Mouse (Mus musculus) heart, embryonic 12.5 days (tissue): ENCODE data around the gene Dgcr2. TPM values are rescaled to one million over a fixed set of nuclear protein-coding genes. Genes with fewer than 3 reads are reported as not detected.

ENCODE experiments used
- ATAC-seq: fragments of 200-750 bp; cut with Nextera tagmentation; 2 replicates; pipeline ENCODE4 v1.8.0; 2017; ENCODE audit warnings: moderate TSS enrichment, moderate library complexity; ENCODE audit not compliant: insufficient number of reproducible peaks, low FRiP score
- H3K27ac ChIP-seq: fragments of 300-500 bp; sonication (generic); 2 replicates; pipeline ENCODE4 v1.5.1; 2016; ENCODE audit warnings: mild to moderate bottlenecking, moderate library complexity; ENCODE audit not compliant: poor library complexity, severe bottlenecking
- H3K27me3 ChIP-seq: fragments of 300-500 bp; sonication (generic); replicated peaks from 2 replicates; pipeline ENCODE4 v1.6.1; 2016; ENCODE audit warnings: mild to moderate bottlenecking, moderate library complexity
- H3K36me3 ChIP-seq: fragments of 300-500 bp; sonication (generic); 2 replicates; pipeline ENCODE4 v1.6.1; 2016; ENCODE audit warnings: mild to moderate bottlenecking, moderate library complexity
- H3K4me1 ChIP-seq: fragments of 300-500 bp; sonication (generic); replicated peaks from 2 replicates; pipeline ENCODE4 v1.6.1; 2016; ENCODE audit warnings: mild to moderate bottlenecking
- H3K4me2 ChIP-seq: fragments of 300-500 bp; sonication (generic); 2 replicates; pipeline ENCODE4 v1.6.1; 2016; ENCODE audit warnings: mild to moderate bottlenecking, moderate library complexity
- H3K4me3 ChIP-seq: fragments of 300-500 bp; sonication (generic); 2 replicates; pipeline ENCODE4 v1.5.1; 2016; ENCODE audit warnings: mild to moderate bottlenecking
- H3K9ac ChIP-seq: fragments of 300-500 bp; sonication (generic); 2 replicates; pipeline ENCODE4 v1.6.1; 2016; ENCODE audit warnings: mild to moderate bottlenecking, moderate library complexity
- H3K9me3 ChIP-seq: fragments of 300-500 bp; sonication (generic); replicated peaks from 2 replicates; pipeline ENCODE4 v1.6.1; 2016; ENCODE audit warnings: mild to moderate bottlenecking, moderate library complexity
- WGBS: fragments of 180-500 bp; shearing (Covaris S2); methylation state at CpG from one replicate; pipeline ENCODE4 v1.1.7; 2016; 5-methylcytosine and 5-hydroxymethylcytosine counted together
- polyA plus RNA-seq: library from polyadenylated mRNA; unstranded; fragments of >200 nt; fragmentation: Nextera tagmentation; extraction: Ambion mirVana; gene quantifications from 2 replicates; pipeline ENCODE4 v1.2.1, GENCODE M21; 2016

Gene Dgcr2
- polyA plus RNA-seq, 1 experiment from 2014 or later, result 54.5 TPM

GRCm38 (mm10) chr16:17911052-17911595 lies 12.8 kb upstream of the Dgcr2 start, which contains the start of gene Ess2:
Gene Ess2, minus strand, starts transcription at chr16:17911348.
- ATAC-seq, result peak; percentile 91
- Histone ChIP-seq H3K4me2 (peak within 1 kb of the TSS; percentile 88), H3K36me3 (peaks cover 33% of the 10 kb centered on the region), H3K27me3 (peaks cover 46% of the 10 kb centered on the region), H3K9ac (peak within 1 kb of the TSS; percentile 79), H3K4me3 (peak within 1 kb of the TSS; percentile 89), H3K27ac (no peak within 1 kb of the TSS), H3K4me1 (peaks cover 19% of the 10 kb centered on the region), H3K9me3 (no peaks in the 10 kb centered on the region)
- WGBS, result under 1% methylated on average over 35 of the region's 35 CpGs

- Histone ChIP-seq H3K36me3 (peaks cover 30% of the 10 kb centered on the region), H3K27me3 (no peaks in the 10 kb centered on the region), H3K4me1 (peaks cover 9% of the 10 kb centered on the region; the same call in 1 of the 2 replicates), H3K9me3 (no peaks in the 10 kb centered on the region), H3K4me3 (no peak overlapping the region), H3K9ac (no peak overlapping the region), H3K27ac (no peak overlapping the region), H3K4me2 (no peak overlapping the region)
- no peak for ATAC-seq
Observed at GRCm38 (mm10) chr16:17896091-17896490, 2.3 kb downstream of the Dgcr2 start.

GRCm38 (mm10) chr16:17893923-17894322 lies 4.4 kb downstream of the Dgcr2 start, which contains the start of gene Tssk1:
Gene Tssk1, plus strand, starts transcription at chr16:17894223.
- no peaks in the 10 kb centered on the region for H3K9me3 ChIP-seq
- H3K4me3 ChIP-seq, result no peak within 1 kb of the TSS
- no peak for ATAC-seq
- H3K9ac ChIP-seq, result no peak within 1 kb of the TSS
- WGBS, result 69% methylated on average over 2 of the region's 2 CpGs
- H3K27ac ChIP-seq, result no peak within 1 kb of the TSS
- no peak within 1 kb of the TSS for H3K4me2 ChIP-seq
- H3K4me1 ChIP-seq, result peaks cover 20% of the 10 kb centered on the region
- no peaks in the 10 kb centered on the region for H3K27me3 ChIP-seq
- H3K36me3 ChIP-seq, result peaks cover 13% of the 10 kb centered on the region

- no peaks in the 10 kb centered on the region for H3K27me3 ChIP-seq
- H3K4me1 ChIP-seq, result peaks cover 20% of the 10 kb centered on the region
- H3K27ac ChIP-seq, result no peak overlapping the region
- H3K4me3 ChIP-seq, result no peak overlapping the region
- peaks cover 5% of the 10 kb centered on the region for H3K36me3 ChIP-seq
- no peak overlapping the region for H3K4me2 ChIP-seq
- WGBS, result 50% methylated on average over 3 of the region's 3 CpGs
- no peak for ATAC-seq
- H3K9ac ChIP-seq, result no peak overlapping the region
- H3K9me3 ChIP-seq, result no peaks in the 10 kb centered on the region
Observed at GRCm38 (mm10) chr16:17892606-17893005, 5.8 kb downstream of the Dgcr2 start.

- Histone ChIP-seq H3K9ac (peak within 1 kb of the TSS; percentile 94), H3K4me1 (peaks cover 20% of the 10 kb centered on the region), H3K9me3 (no peaks in the 10 kb centered on the region), H3K27ac (peak within 1 kb of the TSS; percentile 94), H3K4me2 (peak within 1 kb of the TSS; percentile 77), H3K36me3 (peaks cover 5% of the 10 kb centered on the region), H3K27me3 (no peaks in the 10 kb centered on the region), H3K4me3 (peak within 1 kb of the TSS; percentile 67)
- WGBS, result under 1% methylated on average over 38 of the region's 38 CpGs
- ATAC-seq, result peak; percentile 99
Observed at GRCm38 (mm10) chr16:17891567-17891959, 6.8 kb downstream of the Dgcr2 start, which contains the start of gene Gm20518. Gene Gm20518, minus strand, starts transcription at chr16:17891671.

- WGBS, result under 1% methylated on average over 44 of the region's 44 CpGs
- ATAC-seq, result peak; percentile 78
Observed at GRCm38 (mm10) chr16:17890917-17891566, 7.3 kb downstream of the Dgcr2 start.

GRCm38 (mm10) chr16:17890342-17890727 lies 8.0 kb downstream of the Dgcr2 start:
- H3K27ac ChIP-seq, result no peak overlapping the region
- peaks cover 20% of the 10 kb centered on the region for H3K4me1 ChIP-seq
- WGBS, result 47% methylated on average over 2 of the region's 2 CpGs

More at GRCm38 (mm10) chr16:17890917-17891566, 7.3 kb downstream of the Dgcr2 start:
- Histone ChIP-seq H3K4me1 (peaks cover 20% of the 10 kb centered on the region), H3K27ac (peak overlapping the region; percentile 94), H3K27me3 (no peaks in the 10 kb centered on the region), H3K36me3 (peaks cover 5% of the 10 kb centered on the region), H3K4me2 (peak overlapping the region; percentile 77), H3K4me3 (peak overlapping the region; percentile 67), H3K9ac (peak overlapping the region; percentile 94), H3K9me3 (no peaks in the 10 kb centered on the region)

GRCm38 (mm10) chr16:17889689-17890341 lies 8.5 kb downstream of the Dgcr2 start:
- H3K4me1 ChIP-seq, result peaks cover 20% of the 10 kb centered on the region
- H3K36me3 ChIP-seq, result peaks cover 9% of the 10 kb centered on the region
- peak overlapping the region; percentile 67 for H3K4me3 ChIP-seq
- ATAC-seq, result no peak
- 78% methylated on average over 6 of the region's 6 CpGs for WGBS
- no peak overlapping the region for H3K9ac ChIP-seq
- H3K9me3 ChIP-seq, result no peaks in the 10 kb centered on the region
- H3K27ac ChIP-seq, result no peak overlapping the region
- H3K4me2 ChIP-seq, result peak overlapping the region; percentile 77
- no peaks in the 10 kb centered on the region for H3K27me3 ChIP-seq

More at GRCm38 (mm10) chr16:17890342-17890727, 8.0 kb downstream of the Dgcr2 start:
- peaks cover 5% of the 10 kb centered on the region for H3K36me3 ChIP-seq
- no peaks in the 10 kb centered on the region for H3K27me3 ChIP-seq
- no peak for ATAC-seq
- H3K4me2 ChIP-seq, result peak overlapping the region; percentile 77
- H3K4me3 ChIP-seq, result peak overlapping the region; percentile 67
- peak overlapping the region; percentile 94 for H3K9ac ChIP-seq
- no peaks in the 10 kb centered on the region for H3K9me3 ChIP-seq

GRCm38 (mm10) chr16:17884116-17884515 lies 14.2 kb downstream of the Dgcr2 start:
- no peak overlapping the region for H3K4me3 ChIP-seq
- peaks cover 28% of the 10 kb centered on the region for H3K4me1 ChIP-seq
- H3K9me3 ChIP-seq, result no peaks in the 10 kb centered on the region
- no peak for ATAC-seq
- H3K27me3 ChIP-seq, result no peaks in the 10 kb centered on the region
- H3K27ac ChIP-seq, result no peak overlapping the region
- whole genome bisulfite sequencing, result 54% methylated on average over 6 of the region's 6 CpGs
- H3K4me2 ChIP-seq, result no peak overlapping the region
- 0 out of 2 replicates have a peak, but pooled peaks cover 4% of the 10 kb centered on the region for H3K36me3 ChIP-seq
- no peak overlapping the region for H3K9ac ChIP-seq

- H3K4me3 ChIP-seq, result no peak overlapping the region
- H3K9ac ChIP-seq, result no peak overlapping the region
- peaks cover 34% of the 10 kb centered on the region for H3K4me1 ChIP-seq
- no peaks in the 10 kb centered on the region for H3K27me3 ChIP-seq
- H3K4me2 ChIP-seq, result no peak overlapping the region
- no peaks in the 10 kb centered on the region for H3K9me3 ChIP-seq
- no peak overlapping the region for H3K27ac ChIP-seq
- no peak for ATAC-seq
- H3K36me3 ChIP-seq, result peaks cover 8% of the 10 kb centered on the region; the same call in 1 of the 2 replicates
Observed at GRCm38 (mm10) chr16:17882196-17882595, 16.2 kb downstream of the Dgcr2 start.

GRCm38 (mm10) chr16:17879571-17879970 lies 18.8 kb downstream of the Dgcr2 start:
- no peaks in the 10 kb centered on the region for H3K27me3 ChIP-seq
- H3K4me1 ChIP-seq, result peaks cover 45% of the 10 kb centered on the region
- H3K9ac ChIP-seq, result no peak overlapping the region
- 84% methylated on average over 4 of the region's 4 CpGs for WGBS
- no peak for ATAC-seq
- H3K27ac ChIP-seq, result no peak overlapping the region
- H3K36me3 ChIP-seq, result peaks cover 7% of the 10 kb centered on the region; the same call in 1 of the 2 replicates
- H3K4me2 ChIP-seq, result no peak overlapping the region
- no peak overlapping the region for H3K4me3 ChIP-seq
- no peaks in the 10 kb centered on the region for H3K9me3 ChIP-seq
